Comparison of ENCODE assay signal across 8 mouse cellular contexts in the genomic region with DNA sequence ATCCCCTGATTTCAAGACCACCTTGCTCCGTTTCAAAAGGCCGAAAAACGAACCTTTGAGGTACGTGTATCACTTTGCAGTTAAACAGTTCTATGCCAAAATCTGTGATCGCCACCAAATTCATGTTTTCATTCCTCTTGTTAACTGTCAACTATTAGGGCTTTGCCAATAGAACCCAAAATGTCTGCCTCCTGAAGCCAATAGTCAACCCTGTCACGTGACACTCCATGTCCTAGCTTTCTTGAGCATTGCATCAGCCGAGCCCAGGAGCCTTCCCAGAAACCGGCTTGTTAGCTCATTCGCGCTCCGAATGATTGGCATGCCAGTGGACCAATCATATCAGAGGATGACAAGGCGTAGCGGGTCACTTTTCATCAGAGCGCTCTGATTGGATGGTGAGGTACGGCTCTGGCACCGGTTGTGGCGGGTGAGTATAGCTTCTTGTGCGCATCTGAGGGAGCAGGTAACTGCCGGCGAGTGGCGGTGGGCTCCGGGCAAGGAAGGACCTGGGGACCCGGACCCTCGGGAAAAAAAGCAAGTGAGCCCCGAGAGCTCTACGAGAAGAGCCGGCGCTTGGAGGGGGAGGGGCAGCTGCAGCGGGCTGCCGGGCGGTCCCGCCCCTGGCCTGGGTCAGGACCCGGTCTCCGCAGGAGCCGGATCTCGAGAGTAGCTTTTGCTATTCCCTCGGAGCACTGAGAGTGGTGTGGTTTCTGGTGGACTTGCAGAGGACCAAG. TPM values are rescaled to one million over a fixed set of nuclear protein-coding genes. Genes with fewer than 3 reads are reported as not detected.
DNase-seq lines count a peak whose midpoint lies in the region; ATAC-seq lines count a peak whose summit lies in the region.

No protein-coding gene starts in this region.

- H3K36me3 ChIP-seq in hindbrain, embryonic 15.5 days, result peaks cover 21% of the 10 kb centered on the region

- H3K27me3 ChIP-seq in hindbrain, embryonic 15.5 days, result peaks cover 7% of the 10 kb centered on the region; the same call in 1 of the 2 replicates

- H3K4me1 ChIP-seq in hindbrain, embryonic 15.5 days (replicated peaks), result peaks cover 19% of the 10 kb centered on the region

- peak overlapping the region; percentile 73 for H3K4me2 ChIP-seq in hindbrain, embryonic 15.5 days

- ATAC-seq in hindbrain, embryonic 15.5 days (ENCODE audit: low FRiP score, low read depth), result peak; percentile 99

- WGBS in hindbrain, embryonic 15.5 days, result 6% methylated on average over 37 of the region's 37 CpGs

- peak overlapping the region; percentile 86 for H3K27ac ChIP-seq in hindbrain, embryonic 15.5 days (replicated peaks)

- no peaks in the 10 kb centered on the region for H3K9me3 ChIP-seq in hindbrain, embryonic 15.5 days

- H3K9ac ChIP-seq in hindbrain, embryonic 15.5 days, result peak overlapping the region; percentile 87

- DNase-seq in T-cell, adult 2 months (ENCODE audit: low spot score), result peak; percentile 95
- peak; percentile 95 to 98 for DNase-seq in cerebellum, postnatal 36 days
- DNase-seq in frontal cortex, postnatal 36 days (ENCODE audit: low spot score in 2 of 2), result peak; percentile 97 to 100
- DNase-seq in left cerebral cortex, adult 11 months (ENCODE audit: low spot score), result peak; percentile 99
- peak; percentile 97 for DNase-seq in lung, postnatal 4 days
- peak; percentile 100 for DNase-seq in retina, postnatal 7 days (ENCODE audit: low read depth, low spot score)
- peak; percentile 87 for DNase-seq in urinary bladder, adult 2 months (ENCODE audit: low spot score)

- H3K4me3 ChIP-seq in hindbrain, embryonic 15.5 days, result peak overlapping the region; percentile 83

RNA-seq across cellular contexts. Expression of gene Aars, which starts 0.7 kb away (rescaled TPM):
- 86.5 and 88.3 TPM in 2 replicates for polyA plus RNA-seq in hindbrain, embryonic 15.5 days (2015; fragmentation: Nextera tagmentation; extraction: Ambion mirVana)
- 30.3 and 31.7 TPM in 2 replicates for polyA plus RNA-seq in urinary bladder, adult 2 months (2012; rRNA removed)

RNA-seq across cellular contexts. Expression of gene Ddx19b, which starts 2.1 kb away (rescaled TPM):
- 6.2 and 7.5 TPM in 2 replicates for polyA plus RNA-seq in hindbrain, embryonic 15.5 days (2015; fragmentation: Nextera tagmentation; extraction: Ambion mirVana)
- 6.2 and 7.7 TPM in 2 replicates for polyA plus RNA-seq in urinary bladder, adult 2 months (2012; rRNA removed)

RNA-seq across cellular contexts. Expression of gene Exosc6, which starts 22.5 kb away (rescaled TPM):
- polyA plus RNA-seq in hindbrain, embryonic 15.5 days (2015; fragmentation: Nextera tagmentation; extraction: Ambion mirVana), result not detected in 2 replicates
- polyA plus RNA-seq in urinary bladder, adult 2 months (2012; rRNA removed), result not detected in 2 replicates

RNA-seq across cellular contexts. Expression of gene Ddx19a, which starts 36.0 kb away (rescaled TPM):
- polyA plus RNA-seq in hindbrain, embryonic 15.5 days (2015; fragmentation: Nextera tagmentation; extraction: Ambion mirVana), result 10.8 and 12.4 TPM in 2 replicates
- 28.4 and 33.3 TPM in 2 replicates for polyA plus RNA-seq in urinary bladder, adult 2 months (2012; rRNA removed)

RNA-seq across cellular contexts. Expression of gene Clec18a, which starts 58.6 kb away (rescaled TPM):
- 0.52 and 0.92 TPM in 2 replicates for polyA plus RNA-seq in hindbrain, embryonic 15.5 days (2015; fragmentation: Nextera tagmentation; extraction: Ambion mirVana)
- not detected in 2 replicates for polyA plus RNA-seq in urinary bladder, adult 2 months (2012; rRNA removed)

Comparison
In these comparisons a context has a peak if more than half of its experiments do, and no peak if none do; other contexts are left out.
1. Peak in every context shown above with its lines: DNase-seq, ATAC-seq, H3K4me3 ChIP-seq and H3K27ac ChIP-seq.